Mouse (Mus musculus) bone marrow macrophage, adult 2 months (primary cell): ENCODE data around the gene Hist1h3b. TPM values are rescaled to one million over a fixed set of nuclear protein-coding genes. Genes with fewer than 3 reads are reported as not detected.

Source experiments
- H3K27ac ChIP-seq: 2 replicates; pipeline ENCODE4 v1.5.1; 2012; ENCODE audit warnings: low read depth, low read length; ENCODE audit not compliant: insufficient read depth
- H3K4me1 ChIP-seq: 2 replicates; pipeline ENCODE4 v1.6.1; 2012; ENCODE audit warnings: low read length; ENCODE audit not compliant: control insufficient read depth, insufficient read depth
- H3K4me3 ChIP-seq: 2 replicates; pipeline ENCODE4 v1.5.1; 2012; ENCODE audit warnings: mild to moderate bottlenecking, low read length, moderate library complexity; ENCODE audit not compliant: insufficient read depth
- CTCF ChIP-seq: IDR thresholded peaks from 2 replicates; pipeline ENCODE4 v1.5.1; 2012; ENCODE audit warnings: low read depth, mild to moderate bottlenecking, low read length, moderate library complexity
- POLR2A ChIP-seq: IDR thresholded peaks from 2 replicates; pipeline ENCODE4 v1.6.1; 2012; ENCODE audit warnings: mild to moderate bottlenecking, low read depth, low read length, borderline replicate concordance
- polyA plus RNA-seq: library from polyadenylated mRNA; stranded (reverse); fragments of >200 nt; gene quantifications from 2 replicates; pipeline ENCODE4 v1.2.4, GENCODE M21; 2012; ENCODE audit not compliant: missing spikeins, insufficient read depth, insufficient read length

Gene Hist1h3b
- polyA plus RNA-seq, 1 experiment, result 4.8 TPM

DNA sequence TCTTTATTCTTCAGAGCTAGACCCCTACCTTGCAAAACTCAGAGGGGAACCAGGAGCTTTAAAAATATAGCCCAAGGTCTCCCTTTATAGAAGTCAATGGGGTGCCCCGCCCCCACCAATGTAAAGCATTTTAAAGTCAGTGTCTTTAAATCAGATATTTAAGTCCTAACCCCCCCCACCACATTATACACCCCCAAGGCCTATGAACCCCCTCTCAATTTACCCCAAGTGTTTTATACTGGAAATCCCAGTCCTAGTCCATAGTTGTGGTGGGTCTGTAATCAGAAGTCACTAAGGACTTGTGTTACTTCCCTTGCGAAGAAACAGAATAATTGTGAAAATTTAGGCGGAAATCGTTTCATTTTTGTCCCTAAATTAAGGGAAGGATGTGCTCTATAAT, 14.0 kb upstream of the Hist1h3b start:
- TF ChIP-seq POLR2A (no peak), CTCF (no peak)
- Histone ChIP-seq H3K4me3 (peak overlapping the region; percentile 51), H3K27ac (peak overlapping the region; percentile 98), H3K4me1 (peaks cover 5% of the 10 kb centered on the region)

- peaks cover 5% of the 10 kb centered on the region for H3K4me1 ChIP-seq
- TF ChIP-seq CTCF (no peak), POLR2A (peak; percentile 98)
- peak within 1 kb of the TSS; percentile 98 for H3K27ac ChIP-seq
Measured at GRCm38 (mm10) chr13:23738677-23739068, 13.4 kb upstream of the Hist1h3b start, which contains the start of gene Hist1h1c. Hist1h1c (plus strand) TSS chr13:23738808.

GRCm38 (mm10) chr13:23739069-23739921, 12.8 kb upstream of the Hist1h3b start:
- TF ChIP-seq CTCF (no peak), POLR2A (no peak)
- Histone ChIP-seq H3K27ac (peak overlapping the region; percentile 98), H3K4me3 (peak overlapping the region; percentile 84), H3K4me1 (peaks cover 7% of the 10 kb centered on the region)

More at GRCm38 (mm10) chr13:23738677-23739068, 13.4 kb upstream of the Hist1h3b start, which contains the start of gene Hist1h1c:
- peak within 1 kb of the TSS; percentile 84 for H3K4me3 ChIP-seq

DNA sequence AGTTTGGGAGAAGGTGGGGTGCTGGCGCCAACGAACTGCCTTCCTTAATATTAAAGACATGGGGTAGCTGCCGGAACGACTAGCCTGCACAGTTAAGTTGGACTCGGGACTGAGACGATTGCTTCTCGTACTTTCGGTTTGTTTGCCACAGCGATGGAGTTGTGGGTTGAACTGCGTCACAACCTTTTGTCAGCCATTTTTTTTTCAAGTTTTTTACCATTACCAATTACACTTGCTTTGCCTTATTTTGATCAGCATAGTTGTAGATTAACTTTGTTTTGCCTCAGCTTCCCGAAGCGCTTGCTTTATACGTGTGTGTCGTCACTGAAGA, 12.2 kb upstream of the Hist1h3b start:
- TF ChIP-seq POLR2A (no peak), CTCF (no peak)
- Histone ChIP-seq H3K27ac (peak overlapping the region; percentile 98), H3K4me3 (peak overlapping the region; percentile 84), H3K4me1 (peaks cover 7% of the 10 kb centered on the region)

- peak overlapping the region; percentile 98 for H3K27ac ChIP-seq
- no peak for TF ChIP-seq CTCF
- TF ChIP-seq POLR2A, result no peak
- H3K4me1 ChIP-seq, result peaks cover 7% of the 10 kb centered on the region
- peak overlapping the region; percentile 84 for H3K4me3 ChIP-seq
Measured at GRCm38 (mm10) chr13:23740256-23740840, 11.7 kb upstream of the Hist1h3b start.

DNA sequence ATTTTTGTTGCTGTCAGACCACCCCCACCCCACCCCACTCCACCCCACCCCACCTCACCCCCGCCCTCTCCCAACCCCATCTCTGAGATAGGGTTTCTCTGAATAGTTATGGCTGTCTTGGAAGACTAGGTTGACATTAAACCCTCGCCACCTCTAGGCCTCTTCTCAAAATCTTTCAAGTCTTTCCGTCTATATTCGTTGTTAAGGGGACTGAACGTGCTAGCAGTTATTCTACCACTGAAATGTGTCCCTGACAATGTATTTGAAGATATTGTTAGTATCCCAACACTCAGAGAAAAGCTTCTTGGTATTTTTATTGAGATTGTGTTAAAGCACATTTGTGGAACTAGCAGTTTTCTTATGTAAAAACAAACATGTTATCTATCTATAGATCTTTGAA, 11.2 kb upstream of the Hist1h3b start:
- Histone ChIP-seq H3K4me1 (peaks cover 7% of the 10 kb centered on the region), H3K4me3 (peak overlapping the region; percentile 31; the same call in 1 of the 2 replicates), H3K27ac (peak overlapping the region; percentile 50; the same call in 1 of the 2 replicates)
- no peak for TF ChIP-seq CTCF
- no peak for TF ChIP-seq POLR2A

DNA sequence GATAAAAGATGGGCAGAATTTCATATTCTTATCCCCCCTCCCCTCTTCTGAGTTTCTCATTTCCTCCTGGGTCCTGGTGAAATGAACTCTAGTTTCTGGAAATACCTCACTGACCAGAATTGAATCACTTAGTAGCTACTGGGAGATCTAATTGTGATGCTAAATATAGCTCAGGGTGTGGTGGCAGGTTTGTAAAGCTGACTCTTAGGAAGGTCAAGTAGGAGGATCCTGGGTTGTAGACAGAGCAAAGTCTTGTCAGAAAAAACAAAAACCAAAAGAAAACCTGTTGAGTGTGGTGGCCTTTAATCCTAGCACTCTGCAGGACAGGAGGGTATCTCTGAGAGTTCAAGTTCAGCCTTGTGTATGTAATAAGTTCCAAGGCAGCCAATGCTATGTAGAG, 10.1 kb upstream of the Hist1h3b start:
- H3K27ac ChIP-seq, result no peak overlapping the region
- no peak overlapping the region for H3K4me3 ChIP-seq

GRCm38 (mm10) chr13:23743215-23743614, 8.9 kb upstream of the Hist1h3b start:
- no peak for TF ChIP-seq POLR2A
- TF ChIP-seq CTCF, result no peak
- Histone ChIP-seq H3K4me1 (peaks cover 9% of the 10 kb centered on the region), H3K4me3 (no peak overlapping the region), H3K27ac (no peak overlapping the region)

More for the DNA sequence above, 10.1 kb upstream of the Hist1h3b start:
- H3K4me1 ChIP-seq, result peaks cover 7% of the 10 kb centered on the region
- TF ChIP-seq CTCF (no peak), POLR2A (no peak)

DNA sequence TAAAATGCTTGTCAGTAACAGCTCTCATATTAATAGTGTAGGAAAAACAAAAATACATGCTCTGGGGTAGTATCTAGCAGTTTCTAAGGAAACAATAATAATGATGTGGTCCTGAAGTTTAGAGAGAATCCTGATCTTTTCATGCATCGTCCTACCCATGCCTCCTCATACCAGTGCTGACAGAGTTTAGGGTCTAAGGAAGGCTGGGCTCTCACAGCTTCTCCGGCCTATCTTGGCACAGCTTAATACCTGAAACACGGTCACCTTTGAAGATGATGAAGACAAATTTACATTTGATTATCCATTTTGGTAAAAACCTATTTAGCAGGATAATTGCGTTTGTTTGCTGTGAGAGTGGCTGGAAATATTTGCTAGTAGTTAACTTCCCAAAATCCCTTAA, 8.1 kb upstream of the Hist1h3b start:
- Histone ChIP-seq H3K4me1 (peaks cover 14% of the 10 kb centered on the region), H3K27ac (no peak overlapping the region), H3K4me3 (no peak overlapping the region)
- TF ChIP-seq CTCF (no peak), POLR2A (no peak)
